Mouse (Mus musculus) neutrophil, adult 83 days (primary cell): ENCODE results near the gene Lemd2. TPM values are rescaled to one million over a fixed set of nuclear protein-coding genes. Genes with fewer than 3 reads are reported as not detected.

ENCODE experiments used
- total RNA-seq, 2 experiments: library from RNA; stranded (reverse); gene quantifications; one replicate each; pipeline ENCODE4 v1.2.4; 2023

Gene Lemd2
- total RNA-seq, result 10 to 100 TPM; 37.4 to 43.6 TPM

DNA sequence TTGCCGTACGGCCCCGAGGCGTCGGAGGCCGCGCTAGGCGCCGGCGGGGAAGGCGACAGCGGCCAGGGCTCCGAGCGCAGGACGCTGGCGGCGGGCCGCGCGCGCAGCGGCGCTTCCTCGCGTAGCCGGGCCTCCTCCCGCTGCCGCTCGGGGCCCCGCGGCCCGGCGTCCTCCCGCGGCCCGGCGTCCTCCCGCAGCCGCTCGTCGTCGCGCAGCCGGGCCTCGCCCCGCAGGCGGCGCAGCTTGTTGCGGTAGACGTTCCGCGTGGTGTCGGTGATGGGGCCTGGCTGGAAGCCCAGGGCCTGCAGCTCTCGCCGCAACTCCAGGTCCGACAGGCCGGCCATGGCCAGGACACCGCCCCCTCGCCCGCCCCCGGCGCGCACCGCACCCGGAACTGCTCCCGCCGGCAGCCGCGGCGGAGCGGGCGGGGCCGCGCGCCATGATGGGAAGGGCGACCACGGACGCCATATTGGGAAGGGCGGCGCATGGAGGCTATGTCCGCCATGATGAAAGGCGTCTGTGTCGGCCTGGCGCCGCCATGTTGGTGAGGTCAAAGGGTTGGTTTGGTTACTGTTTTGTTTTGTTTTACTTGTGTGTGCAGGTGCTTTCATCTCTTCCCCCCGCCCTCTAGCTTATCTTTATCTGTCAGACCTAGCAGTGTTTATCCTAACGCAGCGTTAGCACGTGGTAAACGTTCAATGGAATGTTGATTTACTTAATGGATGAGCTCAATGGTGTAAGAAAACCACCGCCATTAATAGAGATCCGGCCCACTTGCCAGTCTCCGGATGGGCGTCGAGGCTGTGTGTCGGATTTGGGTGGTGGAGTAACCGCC, at the start of gene Lemd2:
TSS of gene Lemd2 (minus strand) at position 395 of the 835 bp plus-strand sequence.

DNA sequence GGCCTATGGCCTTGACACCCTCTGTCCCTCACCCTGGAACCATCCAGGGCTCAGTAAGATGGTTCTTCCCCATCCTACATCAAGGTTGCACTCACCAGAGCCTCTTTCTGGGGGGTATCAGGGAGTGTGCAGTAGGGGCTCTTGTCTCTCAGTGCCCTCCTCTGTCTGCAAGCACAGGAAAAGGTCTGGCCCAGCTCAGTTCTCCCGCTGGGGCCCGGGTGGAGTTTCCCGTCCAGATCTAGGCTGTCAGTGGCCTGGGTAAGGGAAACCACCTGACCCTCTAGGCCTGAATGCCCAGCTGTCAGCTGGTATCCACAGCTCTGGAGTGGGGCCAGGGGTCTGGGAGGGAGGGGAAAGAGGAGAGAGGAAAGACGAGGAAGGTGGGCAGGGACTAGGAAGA, 36.7 kb downstream of the Lemd2 start, which contains the start of gene Ip6k3:
TSS of gene Ip6k3 (minus strand) at position 251 of the 400 bp plus-strand sequence.

Other genes with a start within 250 kb of the Lemd2 start
- 10 to 100 TPM in 1 of 2 experiments, 1 to 10 TPM in 1; 9.9 to 10.3 TPM for gene Zbtb9, start 231.3 kb downstream of the Lemd2 start, total RNA-seq
- 10 to 100 TPM; 73.2 to 78.1 TPM for gene Bak1, start 175.5 kb downstream of the Lemd2 start, total RNA-seq
- 1 to 10 TPM; 5.5 to 6.7 TPM for gene Itpr3, start 147.2 kb downstream of the Lemd2 start, total RNA-seq
- gene Uqcc2, start 70.6 kb downstream of the Lemd2 start, total RNA-seq, result 10 to 100 TPM; 37.1 to 39.6 TPM
- gene Ip6k3, start 36.7 kb downstream of the Lemd2 start, total RNA-seq, result under 1 TPM; 0.81 to 0.84 TPM